Mouse (Mus musculus) cortical plate, adult 2 months (tissue): Measurements from ENCODE around the gene Slc4a8. TPM values are rescaled to one million over a fixed set of nuclear protein-coding genes. Genes with fewer than 3 reads are reported as not detected.

Source experiments
- H3K27ac ChIP-seq: fragments of 200-500 bp; 2 replicates; pipeline ENCODE4 v1.5.1; 2012; ENCODE audit warnings: low read length, control low read depth, inconsistent platforms; ENCODE audit not compliant: insufficient read depth
- H3K4me1 ChIP-seq: fragments of 200-500 bp; 2 replicates; pipeline ENCODE4 v1.6.1; 2011; ENCODE audit warnings: low read length; ENCODE audit not compliant: control insufficient read depth, insufficient read depth
- H3K4me3 ChIP-seq: fragments of 200-500 bp; 2 replicates; pipeline ENCODE4 v1.5.1; 2011; ENCODE audit warnings: mild to moderate bottlenecking, low read length, control low read depth; ENCODE audit not compliant: insufficient read depth
- CTCF ChIP-seq: fragments of 200-500 bp; IDR thresholded peaks from 2 replicates; pipeline ENCODE4 v1.5.1; 2011; ENCODE audit warnings: mild to moderate bottlenecking, control low read depth, low read length; ENCODE audit not compliant: insufficient read depth; ENCODE audit errors: extremely low read depth
- POLR2A ChIP-seq: fragments of 200-500 bp; IDR thresholded peaks from 2 replicates; pipeline ENCODE4 v1.6.1; 2011; ENCODE audit warnings: mild to moderate bottlenecking, low read length, control low read depth; ENCODE audit not compliant: insufficient read depth; ENCODE audit errors: extremely low read depth
- polyA plus RNA-seq: library from polyadenylated mRNA; depleted of rRNA; stranded (reverse); fragments of >200 nt; gene quantifications from 2 replicates; pipeline ENCODE4 v1.2.3, GENCODE M21; 2012

Gene Slc4a8
- polyA plus RNA-seq, 1 experiment, result 31.4 TPM

DNA sequence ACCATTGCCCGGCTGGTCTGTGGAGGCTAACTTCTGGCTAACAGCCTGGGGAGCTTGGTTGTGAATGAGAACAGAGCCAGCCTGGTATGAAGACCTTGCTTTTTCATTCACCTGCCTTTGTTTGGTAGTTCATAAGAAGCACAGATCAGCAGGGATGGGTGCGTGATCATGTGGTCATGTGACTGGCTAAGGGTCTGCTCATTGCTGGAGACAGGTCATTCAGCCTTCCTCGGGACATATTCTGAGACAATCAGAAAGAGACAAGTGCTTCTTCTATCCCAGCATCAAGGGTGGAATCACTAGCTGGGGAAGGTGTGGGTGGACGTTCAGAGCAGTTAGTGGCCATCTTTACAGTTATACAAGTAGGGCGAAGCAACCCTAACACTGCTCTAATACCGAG, 22.1 kb upstream of the Slc4a8 start:
- Histone ChIP-seq H3K27ac (no peak overlapping the region), H3K4me3 (no peak overlapping the region), H3K4me1 (no peaks in the 10 kb centered on the region)
- TF ChIP-seq POLR2A, result no peak
- no peak for TF ChIP-seq CTCF

DNA sequence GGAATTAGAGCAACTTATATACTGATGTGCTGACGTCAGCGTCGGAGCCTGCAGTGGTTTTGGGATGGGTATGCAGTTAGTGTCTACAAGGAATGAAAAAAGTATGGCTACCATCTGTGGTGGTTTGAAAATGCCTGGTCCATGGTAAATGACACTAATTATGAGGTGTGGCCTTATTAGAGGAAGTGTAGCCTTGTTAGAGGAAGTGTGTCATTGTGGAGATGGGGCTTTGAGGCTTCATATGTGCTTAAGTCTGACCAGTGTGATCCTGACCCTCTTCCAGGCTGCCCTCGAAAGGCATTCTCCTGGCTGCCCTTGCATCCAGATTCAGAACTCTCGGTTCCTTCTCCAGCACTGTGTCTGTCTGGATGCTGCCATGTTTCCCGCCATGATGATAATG, 18.3 kb upstream of the Slc4a8 start:
- Histone ChIP-seq H3K4me1 (no peaks in the 10 kb centered on the region; the same call in 1 of the 2 replicates), H3K4me3 (no peak overlapping the region), H3K27ac (no peak overlapping the region)
- no peak for TF ChIP-seq CTCF
- TF ChIP-seq POLR2A, result no peak

DNA sequence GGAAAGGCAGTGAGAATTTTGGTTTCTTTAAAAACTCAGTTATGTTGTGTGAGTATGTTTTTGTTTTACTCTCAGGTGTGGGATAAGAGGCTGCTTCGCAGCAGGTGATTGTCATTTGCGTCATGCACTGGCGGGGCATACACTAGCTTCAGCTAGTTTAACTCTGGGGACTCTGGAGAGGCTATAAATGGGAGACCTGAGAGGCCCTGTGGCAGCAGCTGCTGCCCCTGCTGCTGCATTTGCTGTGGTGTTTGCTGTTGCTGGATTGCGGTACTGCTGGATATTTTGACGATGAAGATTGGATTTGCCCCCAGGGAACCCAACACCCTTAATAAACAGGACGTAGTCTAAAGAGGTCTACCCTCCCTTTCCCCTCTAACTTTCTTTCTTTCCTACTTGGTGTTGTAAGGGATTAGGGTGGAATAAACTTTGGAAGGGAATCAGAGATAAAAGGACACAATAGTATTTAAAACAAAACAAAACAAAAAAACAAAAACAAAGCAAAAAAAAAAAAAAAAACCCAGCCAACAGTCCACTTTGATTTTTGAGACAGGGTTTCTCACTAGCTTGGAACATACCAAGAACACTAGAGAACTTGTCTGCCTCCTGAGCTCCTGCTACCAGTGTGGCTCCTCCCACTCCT, 14.9 kb upstream of the Slc4a8 start:
- TF ChIP-seq CTCF (no peak), POLR2A (no peak)
- no peak overlapping the region for H3K4me3 ChIP-seq
- no peaks in the 10 kb centered on the region; the same call in 1 of the 2 replicates for H3K4me1 ChIP-seq
- no peak overlapping the region for H3K27ac ChIP-seq

DNA sequence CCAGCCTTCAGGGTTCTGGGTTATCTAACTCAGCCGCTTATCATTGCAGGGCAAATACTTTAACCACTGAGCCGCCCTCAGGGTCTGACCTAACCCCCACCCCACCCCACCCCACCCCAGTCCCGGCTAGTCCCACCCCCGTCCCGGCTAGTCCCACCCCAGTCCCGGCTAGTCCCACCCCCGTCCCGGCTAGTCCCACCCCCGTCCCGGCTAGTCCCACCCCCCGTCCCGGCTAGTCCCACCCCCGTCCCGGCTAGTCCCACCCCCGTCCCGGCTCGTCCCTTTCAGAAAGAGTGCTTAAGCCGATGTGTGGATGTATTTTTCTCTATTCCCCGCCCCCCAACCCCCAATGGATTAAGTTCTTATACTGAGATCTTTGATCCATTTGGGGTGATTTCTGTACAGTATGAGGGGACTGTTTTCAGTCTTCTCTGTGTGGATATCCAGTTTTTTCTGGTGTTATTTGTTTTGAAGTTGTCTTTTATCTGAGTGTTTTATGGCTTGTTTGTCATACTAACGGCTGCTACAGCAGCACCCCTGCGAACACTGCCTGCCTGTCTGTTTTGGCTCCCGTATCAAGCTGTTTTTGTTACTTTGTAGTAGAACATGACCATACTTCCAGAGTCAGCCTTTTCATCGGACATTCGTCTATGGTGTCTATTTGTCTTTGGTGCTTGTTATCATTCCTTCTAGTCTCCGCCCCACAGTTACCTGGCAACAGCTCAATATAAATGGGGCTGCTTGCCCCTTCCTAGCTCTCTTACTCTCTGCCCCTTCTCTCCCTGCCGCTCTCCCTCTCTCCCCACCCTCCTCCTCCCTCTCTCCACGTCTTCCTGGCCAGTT, 14.2 kb upstream of the Slc4a8 start:
- no peak for TF ChIP-seq POLR2A
- TF ChIP-seq CTCF, result no peak
- no peaks in the 10 kb centered on the region; the same call in 1 of the 2 replicates for H3K4me1 ChIP-seq
- H3K27ac ChIP-seq, result no peak overlapping the region
- H3K4me3 ChIP-seq, result no peak overlapping the region

DNA sequence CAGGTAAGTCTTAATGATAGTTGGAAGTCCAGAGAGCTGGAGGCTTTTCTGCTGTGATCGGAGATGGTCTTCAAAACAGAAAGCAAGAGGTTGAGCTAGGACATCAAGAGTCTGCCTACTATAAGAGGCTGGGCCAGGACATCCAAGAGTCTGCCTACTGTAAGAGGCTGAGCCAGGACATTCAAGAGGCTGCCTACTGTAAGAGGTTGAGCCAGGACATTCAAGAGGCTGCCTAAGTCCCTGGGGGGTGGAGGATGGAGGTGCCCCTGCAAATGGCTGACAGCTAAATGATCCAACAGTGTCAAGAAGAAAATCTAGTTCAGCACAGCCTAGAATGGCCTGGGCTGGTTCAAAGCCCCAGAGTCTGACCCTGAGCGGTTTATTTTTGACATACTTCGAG, 13.0 kb upstream of the Slc4a8 start:
- no peak overlapping the region for H3K27ac ChIP-seq
- no peak for TF ChIP-seq POLR2A
- TF ChIP-seq CTCF, result no peak
- H3K4me1 ChIP-seq, result no peaks in the 10 kb centered on the region; the same call in 1 of the 2 replicates
- H3K4me3 ChIP-seq, result no peak overlapping the region

DNA sequence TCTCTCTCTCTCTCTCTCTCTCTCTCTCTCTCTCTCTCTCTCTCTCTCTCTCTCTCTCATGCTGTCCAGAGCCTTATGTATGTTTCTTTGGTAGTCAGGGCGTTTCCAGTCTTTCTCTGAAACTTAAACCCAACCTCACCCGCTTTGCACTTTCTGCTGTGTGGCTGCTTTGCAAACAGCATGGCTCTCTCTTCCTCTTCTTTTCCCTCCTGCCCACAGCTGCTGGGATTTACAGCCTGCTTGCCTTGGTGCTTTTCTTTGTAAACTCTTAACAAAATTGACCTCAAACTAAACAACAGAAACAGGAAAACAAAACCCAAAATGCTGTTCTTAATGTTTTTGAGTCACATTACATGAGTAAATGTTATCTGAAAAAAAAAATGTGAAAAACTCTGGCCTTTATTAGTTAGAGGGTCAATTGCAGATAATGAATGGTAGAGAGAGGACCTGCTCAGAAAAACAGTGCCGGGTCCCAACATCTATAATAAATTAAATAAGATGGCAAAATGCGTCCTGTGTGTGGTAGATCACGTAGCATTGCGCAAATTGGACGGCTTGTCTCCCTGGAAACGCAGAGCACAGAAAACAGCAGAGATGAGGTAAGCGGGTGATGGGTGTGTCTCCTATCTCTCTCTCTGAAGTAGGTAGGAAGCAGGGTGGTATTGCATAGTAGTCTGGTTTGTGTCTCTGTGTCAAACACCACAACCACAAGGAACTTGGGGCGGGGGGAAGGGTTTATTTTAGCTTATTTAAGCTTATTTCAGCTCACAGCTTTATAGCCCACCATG, 11.6 kb upstream of the Slc4a8 start:
- Histone ChIP-seq H3K4me3 (no peak overlapping the region), H3K27ac (no peak overlapping the region), H3K4me1 (no peaks in the 10 kb centered on the region; the same call in 1 of the 2 replicates)
- TF ChIP-seq POLR2A, result no peak
- TF ChIP-seq CTCF, result no peak

DNA sequence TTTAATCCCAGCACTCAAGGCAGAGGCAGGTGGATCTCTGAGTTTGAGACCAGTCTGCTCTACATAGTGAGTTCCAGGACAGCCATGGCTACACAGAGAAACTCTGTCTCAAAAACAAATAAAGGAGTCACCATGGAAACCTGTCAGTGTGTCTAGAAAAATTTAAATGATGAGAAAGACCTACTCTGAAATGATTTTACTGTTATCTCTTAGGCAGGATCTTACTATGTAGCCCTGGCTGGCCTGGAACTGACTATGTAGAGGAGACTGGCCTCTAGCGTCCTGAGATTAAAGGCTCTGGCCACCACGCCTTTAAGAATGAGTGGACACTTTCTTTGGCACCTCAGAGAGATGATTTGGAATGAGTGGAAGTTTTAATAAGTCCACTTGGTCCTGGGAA, 9.1 kb upstream of the Slc4a8 start:
- TF ChIP-seq CTCF (no peak), POLR2A (no peak)

DNA sequence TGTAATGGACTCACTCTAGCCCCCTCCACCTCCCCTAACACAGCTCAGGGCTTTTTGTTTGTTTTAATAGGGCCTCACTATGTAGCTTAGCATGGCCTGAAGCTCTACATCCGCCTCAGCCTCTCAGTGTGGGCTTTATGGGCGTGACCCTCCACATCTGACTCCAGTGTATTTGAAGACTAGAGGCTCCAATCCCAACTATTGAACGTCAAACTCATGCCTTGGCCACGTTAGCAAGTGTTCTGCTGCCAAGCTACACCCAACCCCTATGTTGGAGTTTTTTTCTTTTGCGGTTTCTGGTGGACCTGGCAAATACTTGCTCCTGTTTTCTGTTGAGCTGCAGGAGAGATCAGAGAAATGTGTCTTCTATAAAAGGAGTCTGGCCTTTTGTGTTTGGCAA, 8.5 kb upstream of the Slc4a8 start:
- H3K4me1 ChIP-seq, result no peaks in the 10 kb centered on the region
- H3K4me3 ChIP-seq, result no peak overlapping the region
- TF ChIP-seq POLR2A (no peak), CTCF (no peak)
- H3K27ac ChIP-seq, result no peak overlapping the region

More for the DNA sequence above, 9.1 kb upstream of the Slc4a8 start:
- Histone ChIP-seq H3K4me1 (no peaks in the 10 kb centered on the region; the same call in 1 of the 2 replicates), H3K4me3 (no peak overlapping the region), H3K27ac (no peak overlapping the region)

DNA sequence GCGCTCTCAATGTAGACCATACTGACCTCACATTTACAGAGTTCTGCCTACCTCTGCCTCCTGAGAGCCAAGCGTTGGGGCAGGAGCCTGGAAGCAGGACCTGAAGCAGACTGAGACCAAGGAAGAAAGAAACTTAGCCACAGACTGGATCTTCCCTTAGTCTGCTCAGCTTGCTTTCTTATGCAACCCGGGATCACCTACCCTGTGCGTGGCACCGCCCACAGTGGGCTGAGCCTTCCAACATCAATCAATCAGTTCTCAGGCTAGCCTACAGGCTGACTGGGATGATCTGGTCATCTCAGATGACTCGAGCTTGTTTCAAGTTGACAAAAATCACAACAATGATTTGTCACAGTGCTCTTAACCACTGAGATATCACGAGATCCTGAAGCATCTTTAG, 7.5 kb upstream of the Slc4a8 start:
- Histone ChIP-seq H3K4me1 (no peaks in the 10 kb centered on the region), H3K4me3 (no peak overlapping the region), H3K27ac (no peak overlapping the region)
- TF ChIP-seq CTCF (no peak), POLR2A (no peak)
